Mouse (Mus musculus): ENCODE results near the gene Zswim8. TPM values are rescaled to one million over a fixed set of nuclear protein-coding genes. Genes with fewer than 3 reads are reported as not detected.

Gene Zswim8
- total RNA-seq, 2 experiments from 2014 or later: 134 to 138 TPM

DNA sequence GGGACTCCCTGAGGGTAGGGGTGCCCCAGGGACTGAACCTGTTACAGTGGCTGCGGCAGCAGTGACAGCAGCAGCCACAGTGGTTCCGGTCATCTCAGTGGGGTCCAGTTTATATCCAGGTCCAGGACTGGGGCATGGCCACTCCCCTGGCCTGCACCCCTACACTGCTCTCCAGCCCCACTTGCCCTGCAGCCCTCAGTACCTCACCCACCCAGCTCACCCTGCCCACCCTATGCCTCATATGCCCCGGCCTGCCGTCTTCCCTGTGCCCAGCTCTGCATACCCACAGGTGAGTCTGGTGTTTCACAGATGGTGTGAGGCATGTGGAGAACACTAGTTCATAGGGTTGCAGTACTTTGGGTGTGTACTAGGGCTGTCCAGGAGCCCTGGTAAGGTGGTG, 14.0 kb downstream of the Zswim8 start:
- DNase-seq (ENCODE audit: extremely low spot score in 1 of 2, low spot score in 2 of 2): no peak
- intact Hi-C loops (cut with DNase I): loop anchor here (10.0 kb wide), 1 partner anchor 293 kb away; no protein-coding TSS in a partner anchor

DNA sequence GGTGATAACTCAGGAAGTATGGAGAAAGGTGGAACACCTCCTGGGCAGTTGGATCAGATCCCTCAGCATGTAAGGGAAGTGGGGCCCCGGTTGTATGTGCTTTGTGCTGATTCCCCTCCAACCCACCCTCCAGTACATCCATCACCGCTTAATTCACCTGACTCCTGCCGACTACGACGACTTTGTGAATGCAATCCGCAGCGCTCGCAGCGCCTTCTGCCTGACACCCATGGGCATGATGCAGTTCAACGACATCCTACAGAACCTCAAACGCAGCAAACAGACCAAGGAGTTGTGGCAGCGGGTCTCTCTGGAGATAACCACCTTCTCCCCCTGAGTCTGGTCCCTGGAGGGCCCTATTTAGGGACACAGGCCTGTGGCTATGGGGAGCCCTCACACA, 15.7 kb downstream of the Zswim8 start:
- intact Hi-C loops (cut with DNase I): loop anchor here (10.0 kb wide), 1 partner anchor 292 kb away; no protein-coding TSS in a partner anchor
- DNase-seq (ENCODE audit: extremely low spot score in 1 of 2, low spot score in 2 of 2): no peak

DNA sequence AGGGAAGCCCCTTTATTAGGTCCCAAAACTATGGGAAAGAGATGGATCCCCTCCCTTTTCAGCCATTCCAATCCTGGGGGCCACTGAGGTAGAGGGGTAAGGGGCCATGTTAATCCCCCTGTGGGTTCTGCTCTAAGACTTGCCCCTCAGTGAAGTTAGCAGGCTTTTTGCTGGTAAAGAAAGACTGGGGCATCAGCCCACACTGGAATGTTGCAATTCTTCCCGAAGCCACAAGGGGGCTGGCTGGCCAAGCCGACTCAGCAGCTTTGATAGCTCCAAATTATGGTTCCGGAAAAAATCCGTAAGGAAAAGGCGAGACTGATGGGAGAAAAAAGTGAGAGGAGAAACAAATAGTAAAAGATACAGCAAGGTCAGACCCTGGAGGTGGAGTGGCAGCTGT, 16.7 kb downstream of the Zswim8 start:
- DNase-seq (ENCODE audit: extremely low spot score in 1 of 2, low spot score in 2 of 2): peak; percentile 67 to 74
- intact Hi-C loops (cut with DNase I): loop anchor here (10.0 kb wide), 1 partner anchor 291 kb away; no protein-coding TSS in a partner anchor

DNA sequence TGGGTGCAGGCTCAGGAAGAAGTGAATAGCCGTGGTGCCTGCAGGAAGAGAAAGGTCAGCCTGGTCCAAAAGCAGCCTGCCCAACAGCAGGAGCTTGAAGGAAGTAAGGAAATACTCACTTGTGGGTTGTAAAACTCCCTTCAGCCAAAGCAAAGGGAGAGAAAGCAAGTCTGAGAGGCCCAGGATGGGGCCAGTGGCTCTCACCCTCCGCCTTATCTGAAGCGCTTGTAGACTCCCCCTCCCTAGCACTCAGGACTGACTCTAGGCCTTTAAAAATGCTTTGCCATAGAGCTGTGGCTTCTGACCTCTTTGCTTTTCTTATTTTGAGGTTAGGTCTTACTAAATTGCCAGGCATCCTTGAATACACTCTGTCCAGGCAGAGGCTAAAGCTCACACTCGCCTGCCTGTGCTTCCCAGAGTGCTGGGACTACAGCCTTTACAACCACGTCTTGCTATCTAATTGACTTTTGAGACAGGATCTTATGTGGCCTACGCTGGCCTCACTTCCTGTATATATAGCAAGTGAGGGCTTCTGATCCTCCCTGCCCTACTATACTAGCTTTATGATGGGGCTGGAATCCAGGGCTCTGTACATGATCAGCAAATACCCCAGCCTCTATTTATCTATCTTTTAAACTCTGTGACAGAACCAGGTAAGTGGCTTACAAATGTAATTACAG, 18.4 kb downstream of the Zswim8 start:
- intact Hi-C loops (cut with DNase I): loop anchor here (10.0 kb wide), 1 partner anchor 289 kb away; no protein-coding TSS in a partner anchor
- DNase-seq (ENCODE audit: extremely low spot score in 1 of 2, low spot score in 2 of 2): no peak

- intact Hi-C loops (cut with DNase I): loop anchor here (5.0 to 10.0 kb wide), 2 partner anchors 142 to 285 kb away; no protein-coding TSS in a partner anchor
- DNase-seq (ENCODE audit: extremely low spot score in 1 of 2, low spot score in 2 of 2): no peak
These were observed 22.5 kb downstream of the Zswim8 start for GRCm38 (mm10) chr14:20729871-20730270.

DNA sequence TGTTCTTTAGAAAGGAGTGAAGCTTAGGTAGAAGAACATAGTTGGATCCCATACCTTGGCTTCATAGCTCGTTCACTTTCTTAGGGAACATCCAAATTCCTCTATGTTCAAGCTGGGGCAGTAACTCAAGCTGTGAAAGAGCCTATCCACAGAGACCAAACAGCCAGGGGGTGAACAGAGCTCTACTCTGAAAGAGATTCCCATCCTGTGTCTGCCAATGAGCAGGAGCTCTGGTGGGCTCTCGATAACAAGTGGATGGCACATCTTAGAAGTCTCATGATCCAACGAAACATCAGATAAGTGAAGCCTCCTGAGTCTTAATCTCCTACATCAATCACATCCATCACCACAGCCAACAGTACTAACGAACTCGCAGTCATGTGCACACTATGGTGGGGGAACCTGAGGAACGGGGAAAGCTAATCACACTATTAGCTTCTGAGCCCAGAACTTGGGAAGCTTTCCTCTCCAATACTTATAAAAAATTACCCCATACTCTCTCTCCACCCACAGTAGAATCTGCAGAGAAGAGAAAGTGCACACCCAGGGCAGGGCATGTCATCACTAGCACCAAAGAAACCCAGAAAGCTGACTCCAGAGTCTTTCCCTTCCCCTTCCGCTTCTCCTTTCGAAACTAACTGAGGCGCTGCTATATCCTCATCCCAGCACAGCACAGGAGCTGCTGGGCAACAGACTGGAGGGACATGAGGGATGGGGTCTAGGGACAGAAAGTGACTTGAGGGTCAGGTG, 23.7 kb downstream of the Zswim8 start:
- intact Hi-C loops (cut with DNase I): loop anchor here (5.0 kb wide), 1 partner anchor 141 kb away; no protein-coding TSS in a partner anchor
- DNase-seq (ENCODE audit: extremely low spot score in 1 of 2, low spot score in 2 of 2): no peak

GRCm38 (mm10) chr14:20733041-20733951, 25.9 kb downstream of the Zswim8 start:
- DNase-seq (ENCODE audit: extremely low spot score in 1 of 2, low spot score in 2 of 2): no peak
- intact Hi-C loops (cut with DNase I): loop anchor here (5.0 kb wide), 1 partner anchor 139 kb away; no protein-coding TSS in a partner anchor

- intact Hi-C loops (cut with DNase I): loop anchor here (5.0 kb wide), 1 partner anchor 138 kb away; no protein-coding TSS in a partner anchor
- peak; percentile 75 to 93 for DNase-seq (ENCODE audit: extremely low spot score in 1 of 2, low spot score in 2 of 2)
These were observed 26.8 kb downstream of the Zswim8 start, which contains the start of gene Ndst2 for GRCm38 (mm10) chr14:20733952-20734774. Gene Ndst2 (minus strand): TSS chr14:20734562.

- intact Hi-C loops (cut with DNase I): no loop called here
- DNase-seq (ENCODE audit: extremely low spot score in 1 of 2, low spot score in 2 of 2): no peak
These were observed 27.7 kb downstream of the Zswim8 start for GRCm38 (mm10) chr14:20735052-20735451.

DNA sequence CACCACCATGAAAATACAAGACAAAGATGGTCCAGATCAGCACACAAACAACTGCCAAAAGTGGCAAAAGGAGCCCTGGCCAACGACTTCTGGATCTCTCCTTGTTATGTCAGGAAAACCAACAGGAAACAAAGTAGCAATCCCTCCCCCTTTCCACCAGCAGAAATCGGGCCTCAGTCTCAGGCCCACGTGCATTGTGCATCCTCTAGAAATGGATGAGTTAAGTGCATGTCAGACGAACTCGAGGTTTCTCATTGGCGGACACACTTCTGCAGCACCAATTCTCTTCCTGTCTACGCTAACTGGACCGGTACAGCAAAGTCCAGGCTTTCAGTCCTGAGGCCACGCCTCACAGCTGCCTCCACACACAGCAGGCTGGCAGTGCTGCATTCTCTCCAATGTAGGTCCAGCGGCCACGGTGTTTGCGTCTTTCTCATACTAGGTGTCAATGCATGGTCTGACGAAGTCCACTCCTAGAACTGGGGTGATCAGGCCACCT, 28.6 kb downstream of the Zswim8 start:
- intact Hi-C loops (cut with DNase I): no loop called here

DNA sequence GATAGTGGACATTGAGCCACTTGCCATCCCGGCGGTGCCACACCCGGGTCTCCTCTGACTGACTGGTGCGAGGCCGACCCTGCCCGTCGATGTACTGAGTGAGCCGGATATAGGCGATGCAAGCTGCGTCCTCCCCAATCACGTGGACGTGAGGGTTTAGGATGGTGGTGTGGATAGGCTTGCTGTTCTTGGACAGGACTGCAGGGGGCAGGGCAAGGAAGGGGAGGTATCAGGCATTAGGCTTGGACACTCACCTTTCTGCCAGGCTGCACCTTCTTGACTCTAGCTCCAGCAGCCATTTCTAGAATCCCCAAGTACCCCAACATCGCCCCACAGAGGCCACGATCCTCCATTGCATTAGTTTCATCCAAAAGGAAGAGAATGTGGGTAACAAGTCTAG, 30.0 kb downstream of the Zswim8 start:
- intact Hi-C loops (cut with DNase I): no loop called here
- peak in 1 of 2 experiments; percentile 77 for DNase-seq (ENCODE audit: extremely low spot score in 1 of 2, low spot score in 2 of 2)

More for the DNA sequence above, 28.6 kb downstream of the Zswim8 start:
- no peak for DNase-seq (ENCODE audit: extremely low spot score in 1 of 2, low spot score in 2 of 2)

GRCm38 (mm10) chr14:20738511-20738910, 31.2 kb downstream of the Zswim8 start:
- no peak for DNase-seq (ENCODE audit: extremely low spot score in 1 of 2, low spot score in 2 of 2)
- intact Hi-C loops (cut with DNase I): no loop called here

DNA sequence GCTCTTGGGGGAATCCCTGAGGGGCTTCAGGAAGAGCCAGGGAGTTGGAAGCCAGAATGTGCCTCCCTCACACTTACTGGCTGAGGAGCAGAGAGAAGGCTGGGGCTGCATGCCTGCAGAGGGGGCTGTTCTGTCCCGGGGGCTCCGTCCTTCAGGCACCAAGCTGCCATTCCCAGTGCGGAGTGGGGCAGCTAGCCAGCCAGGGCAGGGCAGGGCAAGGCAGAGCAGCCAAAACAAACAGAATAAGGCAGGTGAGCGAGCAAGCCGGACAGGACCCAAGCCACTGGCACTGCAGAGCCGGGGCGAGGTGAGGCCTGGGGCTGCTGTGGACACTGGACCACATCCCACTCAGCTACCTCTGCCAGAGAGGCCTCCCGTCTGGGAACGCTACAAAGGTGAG, 33.9 kb downstream of the Zswim8 start:
- DNase-seq (ENCODE audit: extremely low spot score in 1 of 2, low spot score in 2 of 2): no peak

GRCm38 (mm10) chr14:20743614-20744013, 36.3 kb downstream of the Zswim8 start:
- no peak for DNase-seq (ENCODE audit: extremely low spot score in 1 of 2, low spot score in 2 of 2)
- intact Hi-C loops (cut with DNase I): loop anchor here (10.0 kb wide), 1 partner anchor 281 kb away; no protein-coding TSS in a partner anchor

More for the DNA sequence above, 33.9 kb downstream of the Zswim8 start:
- intact Hi-C loops (cut with DNase I): loop anchor here (10.0 kb wide), 1 partner anchor 284 kb away; no protein-coding TSS in a partner anchor

DNA sequence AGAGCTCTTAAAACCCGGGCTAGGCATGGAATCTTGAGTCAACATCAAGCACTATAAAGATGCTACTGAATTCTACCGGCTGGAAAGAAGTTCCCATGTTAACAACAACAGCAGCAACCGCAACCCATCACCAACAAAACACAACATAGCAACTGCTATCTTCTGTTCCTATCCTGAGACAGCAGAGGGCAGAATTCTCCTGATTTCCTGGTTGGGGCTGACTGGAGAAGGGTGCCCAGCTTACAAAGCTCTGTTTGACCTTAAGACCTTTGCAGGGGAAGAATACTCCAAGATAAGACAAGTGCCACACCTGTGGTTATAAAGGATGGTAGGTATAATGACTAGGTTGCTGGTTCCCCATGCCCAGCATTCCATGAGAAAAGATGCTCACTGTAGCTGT, 39.6 kb downstream of the Zswim8 start:
- intact Hi-C loops (cut with DNase I): loop anchor here (5.0 to 10.0 kb wide), 2 partner anchors 125 to 278 kb away; no protein-coding TSS in a partner anchor
- no peak for DNase-seq (ENCODE audit: extremely low spot score in 1 of 2, low spot score in 2 of 2)

DNA sequence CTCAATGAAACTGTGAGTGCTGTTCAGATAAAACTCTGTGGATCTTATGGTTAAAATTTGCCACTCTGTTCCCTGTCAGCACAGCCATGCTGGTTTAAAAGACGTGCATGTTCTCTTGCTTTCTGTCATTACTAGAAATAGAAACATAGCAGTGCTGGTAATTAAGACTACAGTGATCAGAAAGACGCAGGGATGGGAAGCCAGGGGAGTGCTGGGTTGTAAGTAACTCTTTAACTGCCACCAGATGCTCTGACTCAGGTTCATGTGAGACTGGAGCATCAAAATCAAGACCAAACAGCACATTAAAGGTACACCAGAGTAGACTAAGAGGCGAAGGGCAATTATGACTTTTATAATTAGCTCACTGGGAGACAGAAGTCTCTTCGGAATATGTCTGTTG, 41.0 kb downstream of the Zswim8 start:
- DNase-seq (ENCODE audit: extremely low spot score in 1 of 2, low spot score in 2 of 2): no peak
- intact Hi-C loops (cut with DNase I): loop anchor here (5.0 to 10.0 kb wide), 2 partner anchors 124 to 276 kb away; no protein-coding TSS in a partner anchor

DNA sequence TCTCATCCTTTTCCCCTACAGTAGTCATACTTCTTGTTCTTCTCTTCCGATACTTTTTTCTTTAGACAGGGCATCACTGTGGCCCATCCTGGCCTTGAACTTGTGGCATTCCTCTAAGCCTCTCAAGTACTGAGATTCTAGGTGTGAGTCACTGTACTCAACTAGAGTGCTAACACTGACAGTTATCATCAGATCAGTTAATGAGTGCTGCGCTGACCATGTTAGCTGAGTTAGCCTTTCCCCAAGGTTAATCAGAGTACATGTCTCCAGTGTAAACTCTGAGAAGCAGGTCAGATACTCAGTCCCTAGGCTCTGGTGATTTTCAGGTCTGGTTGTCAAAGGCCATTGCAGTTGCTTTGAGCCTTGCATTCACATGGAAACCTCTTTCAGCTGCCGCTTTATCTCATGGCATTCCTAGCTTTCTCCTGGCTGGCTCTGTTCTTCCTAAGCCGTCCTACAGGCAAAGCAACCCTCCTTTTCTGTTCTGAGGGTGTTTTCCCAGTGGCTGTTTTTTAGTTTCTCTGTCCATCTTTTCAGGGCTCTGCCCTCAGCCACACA, 42.2 kb downstream of the Zswim8 start:
- intact Hi-C loops (cut with DNase I): loop anchor here (5.0 to 10.0 kb wide), 2 partner anchors 123 to 275 kb away; no protein-coding TSS in a partner anchor
- no peak for DNase-seq (ENCODE audit: extremely low spot score in 1 of 2, low spot score in 2 of 2)
